Mouse (Mus musculus) frontal cortex, postnatal 10 days (tissue): ENCODE data around the gene Tbcb.
A peak's percentile ranks its signal among the peaks of the same experiment; 100 is the strongest.
"Not testable (repeated sequence)": the region's sequence is repeated elsewhere in the genome, so short reads cannot be mapped to it uniquely, and the experiment has no call there.

Source experiments
- DNase-seq, 2 experiments: peaks; one replicate each; pipeline ENCODE4 v3.0.0; 2022; ENCODE audit warnings: low spot score in 2 of 2, mixed read lengths in 1 of 2

Tbcb gene

DNA sequence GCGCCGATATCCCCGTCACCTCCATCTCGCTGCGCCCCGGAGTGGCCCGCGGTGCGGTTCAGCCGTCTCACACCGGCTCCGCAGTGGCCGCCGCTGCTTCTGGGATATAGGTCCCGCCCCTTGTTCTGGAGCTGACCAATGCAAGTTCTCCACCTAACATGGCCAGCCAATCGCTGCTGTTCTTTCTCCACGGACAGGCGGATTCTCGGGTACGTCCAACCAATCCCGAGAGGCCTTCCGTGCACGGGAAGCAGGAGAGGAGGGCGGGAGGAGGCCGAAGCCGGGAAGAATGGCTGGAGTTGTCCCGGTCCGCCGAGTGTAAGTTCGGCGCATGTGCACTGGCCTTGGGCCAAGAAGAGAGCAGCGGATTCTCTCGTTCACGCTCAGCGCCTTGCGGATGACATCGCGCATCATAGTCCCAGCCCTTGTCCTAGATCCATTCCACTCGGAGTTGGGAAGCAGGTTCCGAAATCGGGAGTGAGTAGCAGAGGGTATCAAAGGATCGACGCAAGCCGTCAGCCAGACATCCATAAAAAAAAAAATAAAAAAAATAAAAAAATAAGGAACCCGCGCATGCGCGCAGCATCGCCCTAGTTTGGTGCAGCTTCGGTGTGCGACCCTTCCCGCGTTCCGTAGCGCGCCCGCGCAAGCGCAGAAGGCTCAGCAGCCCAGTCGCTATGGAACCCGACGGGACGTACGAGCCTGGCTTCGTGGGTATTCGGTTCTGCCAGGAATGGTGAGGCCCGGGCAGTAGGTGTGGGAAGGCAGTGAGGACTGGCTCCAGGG, at the start of gene Tbcb, which contains the start of gene Polr2i:
Tbcb (minus strand) TSS at position 604 of the 786 bp plus-strand sequence.
Polr2i (plus strand) TSS at position 280 of the 786 bp plus-strand sequence.
- peak; percentile 98 to 99 for DNase-seq

- no peak for DNase-seq
Measured at GRCm38 (mm10) chr7:30281522-30281921, 49.5 kb upstream of the Tbcb start.

- peak; percentile 85 to 87 for DNase-seq
Measured at GRCm38 (mm10) chr7:30280670-30281138, 48.6 kb upstream of the Tbcb start.

GRCm38 (mm10) chr7:30279951-30280669, 48.0 kb upstream of the Tbcb start, which contains the start of the genes Thap8 and Wdr62:
TSS of gene Thap8 (plus strand) at chr7:30280094.
TSS of gene Wdr62 (minus strand) at chr7:30280419.
- peak; percentile 79 to 89 for DNase-seq

DNA sequence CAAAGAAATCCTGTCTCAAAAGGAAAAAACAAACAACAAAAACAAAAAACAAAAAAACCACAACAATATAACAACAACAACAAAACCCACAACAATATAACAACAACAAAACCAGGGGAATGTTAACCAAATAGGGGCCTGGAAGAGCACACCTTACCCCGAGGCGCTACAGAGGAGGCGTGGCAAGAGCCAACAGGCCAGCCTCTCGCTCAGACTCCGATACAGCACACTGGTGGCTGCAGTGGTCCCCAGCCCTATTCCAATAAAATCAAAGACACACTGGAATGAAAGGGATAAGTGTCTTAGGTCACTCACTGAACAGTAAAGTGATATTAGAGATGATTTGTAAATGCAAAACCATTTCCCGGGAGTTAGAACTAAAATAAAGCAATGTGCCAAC, 47.5 kb upstream of the Tbcb start:
- no peak for DNase-seq

DNA sequence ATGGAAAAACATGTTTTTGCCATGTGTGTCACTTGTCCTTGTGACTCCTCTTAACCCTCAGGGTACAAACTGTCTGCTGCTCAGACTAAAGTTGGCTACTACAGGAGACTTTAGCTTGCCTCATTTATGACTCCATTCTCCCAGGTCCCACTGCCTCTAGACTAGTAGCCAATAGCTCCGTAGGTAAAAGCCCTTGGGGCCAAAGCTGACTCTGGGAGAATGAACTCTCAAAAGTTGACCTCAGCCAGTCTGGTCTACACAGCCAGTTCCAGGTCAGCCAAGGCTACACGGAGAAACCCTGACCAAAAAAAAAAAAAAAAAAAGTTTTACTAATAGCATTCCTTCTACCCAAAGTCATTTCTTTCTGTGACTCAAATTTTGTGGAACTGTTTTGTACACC, 46.8 kb upstream of the Tbcb start:
- DNase-seq: no peak

- DNase-seq: no peak
Measured at GRCm38 (mm10) chr7:30274383-30274782, 42.3 kb upstream of the Tbcb start.

GRCm38 (mm10) chr7:30269641-30270040, 37.6 kb upstream of the Tbcb start:
- DNase-seq: no peak

DNA sequence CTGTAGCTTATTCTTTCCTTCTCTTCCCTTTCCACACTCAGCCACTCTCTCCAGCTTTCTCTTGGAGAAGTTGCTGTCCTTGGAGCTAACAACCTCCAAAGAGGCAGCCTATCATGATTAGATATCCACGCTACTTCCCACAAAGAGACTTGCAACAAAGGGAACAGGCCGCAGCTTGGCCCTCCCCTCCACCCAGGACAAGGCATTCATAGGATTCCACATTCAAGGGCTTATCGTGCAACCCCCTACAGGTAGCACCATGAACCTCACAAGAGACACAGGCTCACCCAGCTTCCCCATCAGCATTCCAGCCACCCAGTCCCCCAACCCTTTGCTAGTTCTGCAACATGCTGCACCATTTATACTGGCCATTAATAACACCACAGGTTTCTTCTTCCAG, 34.7 kb upstream of the Tbcb start:
- DNase-seq: no peak

GRCm38 (mm10) chr7:30265935-30266334, 33.9 kb upstream of the Tbcb start:
- DNase-seq: no peak

DNA sequence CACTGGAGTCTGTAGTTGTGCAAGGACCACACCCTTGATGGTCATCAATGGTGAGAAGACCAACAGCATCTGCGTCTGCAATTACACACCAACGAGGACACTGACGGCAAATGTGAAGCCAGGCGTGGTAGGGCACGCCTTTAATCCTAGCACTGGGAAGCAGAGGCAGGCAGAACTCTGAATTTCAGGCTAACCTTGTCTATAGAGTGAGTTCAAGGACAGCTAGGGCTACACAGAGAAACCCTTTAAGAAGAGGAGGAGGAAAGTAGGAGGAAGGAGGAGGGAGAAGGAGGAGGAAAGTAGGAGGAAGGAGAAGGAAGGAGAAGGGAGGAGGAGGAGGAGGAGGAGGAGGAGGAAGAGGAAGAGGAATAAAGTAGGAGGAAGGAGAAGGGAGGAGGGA, 33.5 kb upstream of the Tbcb start:
- no peak for DNase-seq

DNA sequence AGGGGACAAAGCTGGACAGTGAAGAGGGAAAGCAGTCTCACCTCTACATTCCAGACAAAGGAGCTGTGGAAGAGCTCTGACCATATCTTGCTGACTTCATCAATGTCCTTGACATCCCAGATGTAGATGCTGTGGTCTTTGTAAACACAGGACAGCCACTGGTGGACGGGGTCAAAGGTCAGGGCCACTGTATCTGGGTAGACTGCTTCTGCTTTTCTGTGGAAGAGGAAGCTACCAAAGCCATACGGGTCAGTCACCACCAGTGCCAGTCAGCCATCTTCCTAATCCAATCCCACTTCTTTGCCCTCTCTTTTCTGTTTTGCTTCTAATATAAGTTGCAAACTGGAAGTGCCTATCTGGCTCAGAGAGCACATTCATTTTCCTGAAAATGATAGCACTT, 33.0 kb upstream of the Tbcb start:
- DNase-seq: no peak

DNA sequence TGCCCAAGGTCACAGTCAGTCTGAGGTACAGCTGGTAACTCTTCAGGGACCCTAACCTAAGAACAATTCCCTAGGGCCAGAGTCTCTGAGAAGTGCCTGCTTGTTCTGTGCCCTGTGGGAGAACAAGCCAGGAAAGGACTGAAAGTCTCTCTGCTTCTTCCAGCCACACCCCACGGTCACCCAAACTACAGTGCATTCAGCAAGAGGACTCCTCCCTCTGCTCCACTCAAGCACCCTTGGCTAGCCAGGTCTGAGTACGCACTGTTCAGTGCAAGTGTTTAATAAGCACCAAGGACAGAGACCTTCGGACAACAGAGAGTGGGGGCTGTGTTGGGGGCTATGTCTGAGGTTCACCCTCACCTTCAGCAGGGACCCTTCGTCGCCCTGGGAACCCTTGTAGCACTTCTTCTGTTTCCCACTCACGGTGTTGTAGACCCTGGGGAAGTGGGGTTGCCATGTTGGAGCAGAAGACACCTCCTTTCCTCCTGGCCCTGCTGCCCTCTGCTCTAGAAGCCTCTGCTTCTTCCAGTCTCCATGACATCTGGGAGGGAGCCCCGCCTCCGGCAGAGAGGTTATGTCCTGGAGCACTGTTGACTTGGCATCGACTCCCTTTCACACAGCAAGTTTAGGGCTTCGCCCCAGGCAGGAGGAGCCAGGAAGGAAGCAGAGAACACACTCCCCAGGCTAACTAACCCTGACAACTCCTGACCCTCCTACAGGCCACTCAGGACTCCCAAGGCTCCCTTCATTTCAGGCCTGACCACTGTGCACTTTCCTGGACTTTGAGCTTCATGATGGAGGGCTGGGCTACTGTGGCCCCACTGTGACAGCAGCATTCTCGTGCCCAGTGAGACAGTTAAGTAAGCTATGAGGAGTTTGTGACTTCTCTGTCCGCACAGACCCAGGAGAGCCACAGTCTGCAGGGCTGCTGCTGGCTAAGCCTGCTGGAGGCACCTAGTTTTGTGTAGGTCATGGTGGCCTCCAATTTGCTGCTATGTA, 20.2 kb upstream of the Tbcb start:
- DNase-seq: no peak

- DNase-seq: not testable (repeated sequence)
Measured at GRCm38 (mm10) chr7:30237374-30237773, 5.3 kb upstream of the Tbcb start.

DNA sequence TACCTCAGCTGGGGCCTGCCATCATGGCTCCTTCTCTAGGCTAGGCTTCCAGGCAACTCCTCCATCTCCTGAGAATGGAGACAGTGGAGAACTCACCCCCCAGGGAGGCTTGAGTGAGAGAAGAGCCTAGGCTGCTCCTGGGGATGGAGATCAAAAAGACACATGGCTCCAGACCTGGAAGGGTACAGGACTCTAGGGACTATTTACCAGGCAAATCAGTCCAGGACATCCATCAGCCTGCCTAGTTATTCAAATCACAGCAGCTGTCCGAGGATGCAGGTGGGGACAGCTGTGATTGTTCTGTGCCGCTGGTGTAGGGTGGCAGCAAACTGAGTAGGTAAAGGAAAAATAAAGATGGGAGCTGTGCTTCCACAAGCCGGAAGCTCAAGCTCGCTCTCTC, 3.6 kb upstream of the Tbcb start, which contains the start of gene Ovol3:
Ovol3 (minus strand) TSS at position 101 of the 400 bp plus-strand sequence.
- no peak for DNase-seq

- no peak for DNase-seq
Measured at GRCm38 (mm10) chr7:30235091-30235490, 3.0 kb upstream of the Tbcb start.

DNA sequence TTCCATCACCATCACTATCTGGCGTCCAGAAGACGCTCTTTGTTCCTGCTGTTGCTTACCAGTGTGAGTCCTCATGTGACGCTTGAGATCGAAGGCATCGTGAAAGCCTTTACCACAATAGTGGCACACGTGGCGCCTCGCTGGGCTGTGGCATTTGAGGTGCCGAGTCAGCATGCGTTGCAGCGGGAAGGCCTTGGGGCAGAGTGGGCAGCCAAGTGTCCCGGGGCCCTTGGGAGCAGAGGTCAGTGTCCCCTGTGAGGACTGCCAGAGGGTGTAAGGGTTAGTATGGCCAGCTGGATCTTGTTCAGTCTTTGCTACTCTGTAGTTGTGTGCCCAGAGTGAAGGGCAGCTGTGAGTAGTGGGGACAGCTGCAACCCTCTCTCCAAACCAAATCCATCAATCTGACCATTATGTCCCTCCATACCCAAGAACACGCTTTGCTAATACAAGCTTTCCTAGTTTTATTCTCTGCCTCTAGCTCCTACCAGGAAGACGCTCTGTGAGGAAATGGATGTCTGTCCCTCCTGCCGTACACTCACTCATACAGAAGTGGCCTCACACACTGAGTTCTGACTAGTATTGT, 2.3 kb upstream of the Tbcb start:
- no peak for DNase-seq

- peak; percentile 27 to 33 for DNase-seq
Measured at GRCm38 (mm10) chr7:30233387-30233786, 1.3 kb upstream of the Tbcb start.

- peak; percentile 46 to 51 for DNase-seq
Measured at GRCm38 (mm10) chr7:30232631-30233148, 618 bp upstream of the Tbcb start.

GRCm38 (mm10) chr7:30231328-30231668, 774 bp downstream of the Tbcb start:
- no peak for DNase-seq

GRCm38 (mm10) chr7:30224206-30224605, 7.9 kb downstream of the Tbcb start:
- no peak for DNase-seq
